Mouse (Mus musculus): Measurements from ENCODE around the gene Ruvbl2. TPM values are rescaled to one million over a fixed set of nuclear protein-coding genes. Genes with fewer than 3 reads are reported as not detected.

The Ruvbl2 gene
- total RNA-seq, 2 experiments from 2014 or later: 30.4 to 33.0 TPM

Small RNA genes within 50 kb of the gene (microRNA-seq; reads per million reads assigned to microRNA genes)
- 0 reads per million in 2 experiments for gene Gm22133

Other genes with a start within 250 kb of the Ruvbl2 start
- 1 to 10 TPM; 5.2 to 5.3 TPM for gene Ccdc155, start 233.2 kb downstream of the Ruvbl2 start, total RNA-seq (2021)
- 10 to 100 TPM; 25.1 to 29.2 TPM for gene Dkkl1, start 225.9 kb downstream of the Ruvbl2 start, total RNA-seq (2021)
- 1 to 10 TPM; 2.8 to 5.5 TPM for gene Tead2, start 222.3 kb downstream of the Ruvbl2 start, total RNA-seq (2021)
- gene Cd37, start 199.0 kb downstream of the Ruvbl2 start, total RNA-seq (2021): 1 to 10 TPM; 2.5 to 4.4 TPM
- 1 to 10 TPM; 1.6 to 1.9 TPM for gene Slc6a16, start 197.0 kb downstream of the Ruvbl2 start, total RNA-seq (2021)
- under 1 TPM in 1 of 2 experiments, not detected in 1; 0.23 TPM for gene Slc6a21, start 160.6 kb downstream of the Ruvbl2 start, total RNA-seq (2021)
- 10 to 100 TPM; 13.2 to 24.9 TPM for gene Trpm4, start 104.3 kb downstream of the Ruvbl2 start, total RNA-seq (2021)
- under 1 TPM; 0.23 to 0.94 TPM for gene Hrc, start 102.8 kb downstream of the Ruvbl2 start, total RNA-seq (2021)
- 100 to 1,000 TPM; 151 to 152 TPM for gene Ppfia3, start 71.1 kb downstream of the Ruvbl2 start, total RNA-seq (2021)
- 100 to 1,000 TPM; 170 to 176 TPM for gene Lin7b, start 67.5 kb downstream of the Ruvbl2 start, total RNA-seq (2021)
- 100 to 1,000 TPM; 341 to 386 TPM for gene Snrnp70, start 42.4 kb downstream of the Ruvbl2 start, total RNA-seq (2021)
- gene Kcna7, start 32.4 kb downstream of the Ruvbl2 start, total RNA-seq (2021): not detected
- under 1 TPM in 1 of 2 experiments, not detected in 1; 0.16 TPM for gene Ntf5, start 24.4 kb downstream of the Ruvbl2 start, total RNA-seq (2021)
- not detected for gene Lhb, start 17.3 kb downstream of the Ruvbl2 start, total RNA-seq (2021)
- gene Gys1, start 3.3 kb downstream of the Ruvbl2 start, total RNA-seq (2021): 10 to 100 TPM; 15.7 to 16.5 TPM
- gene Ftl1, start 21.8 kb upstream of the Ruvbl2 start, total RNA-seq (2021): 100 to 1,000 TPM; 207 to 225 TPM
- gene Bax, start 28.8 kb upstream of the Ruvbl2 start, total RNA-seq (2021): 10 to 100 TPM; 67.0 to 69.8 TPM
- gene Tulp2, start 43.8 kb upstream of the Ruvbl2 start, total RNA-seq (2021): not detected
- gene Gm45808, start 48.7 kb upstream of the Ruvbl2 start, total RNA-seq (2021): under 1 TPM in 1 of 2 experiments, not detected in 1; 0.73 TPM
- 1 to 10 TPM; 2.7 to 4.0 TPM for gene Dhdh, start 50.7 kb upstream of the Ruvbl2 start, total RNA-seq (2021)
- 100 to 1,000 TPM; 103 to 105 TPM for gene Nucb1, start 72.3 kb upstream of the Ruvbl2 start, total RNA-seq (2021)
- 10 to 100 TPM; 22.0 to 22.2 TPM for gene Ppp1r15a, start 88.2 kb upstream of the Ruvbl2 start, total RNA-seq (2021)
- gene Plekha4, start 88.2 kb upstream of the Ruvbl2 start, total RNA-seq (2021): 1 to 10 TPM; 1.2 to 2.7 TPM
- gene Hsd17b14, start 116.8 kb upstream of the Ruvbl2 start, total RNA-seq (2021): under 1 TPM in 1 of 2 experiments, not detected in 1; 0.25 TPM
- 10 to 100 TPM; 23.0 to 23.6 TPM for gene Bcat2, start 132.1 kb upstream of the Ruvbl2 start, total RNA-seq (2021)
- not detected for gene Fgf21, start 177.4 kb upstream of the Ruvbl2 start, total RNA-seq (2021)
- gene Fut1, start 179.2 kb upstream of the Ruvbl2 start, total RNA-seq (2021): under 1 TPM in 1 of 2 experiments, not detected in 1; 0.21 TPM
- gene Izumo1, start 183.7 kb upstream of the Ruvbl2 start, total RNA-seq (2021): not detected
- gene Rasip1, start 189.4 kb upstream of the Ruvbl2 start, total RNA-seq (2021): 1 to 10 TPM; 8.1 to 8.2 TPM
- gene Mamstr, start 201.9 kb upstream of the Ruvbl2 start, total RNA-seq (2021): 1 to 10 TPM; 2.4 to 3.6 TPM
- gene Fut2, start 228.3 kb upstream of the Ruvbl2 start, total RNA-seq (2021): under 1 TPM in 1 of 2 experiments, not detected in 1; 0.21 TPM
- 1 to 10 TPM; 3.4 to 3.5 TPM for gene Ntn5, start 245.9 kb upstream of the Ruvbl2 start, total RNA-seq (2021)